8 mouse cellular contexts compared by ENCODE assay signal in genomic region chr13:63241665-63242064, GRCm38 (mm10).
DNase-seq lines count a peak whose midpoint lies in the region; ATAC-seq and TF ChIP-seq lines count a peak whose summit lies in the region.

No protein-coding gene starts in this region.

- no peak for TF ChIP-seq EP300 in lung, postnatal 0 days (IDR thresholded peaks at IDR 0.05)

- no peaks in the 10 kb centered on the region for H3K36me3 ChIP-seq in lung, postnatal 0 days (ENCODE audit: insufficient read depth, low read length)
- peaks cover 5% of the 10 kb centered on the region; the same call in 1 of the 2 replicates for H3K36me3 ChIP-seq in intestine, embryonic 15.5 days

- H3K4me1 ChIP-seq in lung, postnatal 0 days (ENCODE audit: insufficient read depth, low read depth, low read length) = peaks cover 25% of the 10 kb centered on the region; the same call in 1 of the 2 replicates
- peaks cover 28% of the 10 kb centered on the region for H3K4me1 ChIP-seq in intestine, embryonic 15.5 days (replicated peaks)
- peaks cover 17% of the 10 kb centered on the region for H3K4me1 ChIP-seq in olfactory bulb, adult 2 months (ENCODE audit: control insufficient read depth, insufficient read depth, low read length)

- peak overlapping the region; percentile 91 for H3K27ac ChIP-seq in lung, postnatal 0 days (ENCODE audit: low read length)
- peak overlapping the region; percentile 62; the same call in 1 of the 2 replicates for H3K27ac ChIP-seq in intestine, embryonic 15.5 days
- H3K27ac ChIP-seq in olfactory bulb, adult 2 months (ENCODE audit: insufficient read depth, low read depth, low read length) = peak overlapping the region; percentile 6; the same call in 1 of the 2 replicates

- peak overlapping the region; percentile 62 for H3K4me3 ChIP-seq in lung, postnatal 0 days (ENCODE audit: low read depth, low read length)
- H3K4me3 ChIP-seq in intestine, embryonic 15.5 days (replicated peaks) = peak overlapping the region; percentile 64
- peak overlapping the region; percentile 28; the same call in 1 of the 2 replicates for H3K4me3 ChIP-seq in olfactory bulb, adult 2 months (ENCODE audit: insufficient read depth, low read depth, low read length)

- 42% methylated on average over 3 of the region's 3 CpGs for WGBS in lung, postnatal 0 days
- WGBS in intestine, embryonic 15.5 days = 64% methylated on average over 3 of the region's 3 CpGs
- 88% methylated on average over 3 of the region's 3 CpGs for WGBS in olfactory bulb, adult 2 months

- DNase-seq in adrenal gland, adult 2 months = peak; percentile 28
- DNase-seq in adrenal gland, postnatal 14 days = no peak
- DNase-seq in lung, postnatal 0 days (ENCODE audit: low spot score) = no peak
- no peak for DNase-seq in lung, adult 18-20 months
- no peak for DNase-seq in testis, postnatal 10 days (ENCODE audit: low spot score)

- TF ChIP-seq CTCF in lung, postnatal 0 days (IDR thresholded peaks at IDR 0.05) = no peak
- no peak for TF ChIP-seq CTCF in olfactory bulb, adult 2 months (IDR thresholded peaks at IDR 0.05; ENCODE audit: insufficient read depth, low read depth, low read length)

- H3K27me3 ChIP-seq in lung, postnatal 0 days (replicated peaks; ENCODE audit: insufficient read depth, low read length) = no peaks in the 10 kb centered on the region
- H3K27me3 ChIP-seq in intestine, embryonic 15.5 days (replicated peaks) = no peaks in the 10 kb centered on the region

- TF ChIP-seq POLR2A in olfactory bulb, adult 2 months (IDR thresholded peaks at IDR 0.05; ENCODE audit: insufficient read depth, low read depth, low read length) = no peak

- H3K9me3 ChIP-seq in lung, postnatal 0 days (ENCODE audit: low read length) = no peaks in the 10 kb centered on the region
- H3K9me3 ChIP-seq in intestine, embryonic 15.5 days = no peaks in the 10 kb centered on the region

- peak overlapping the region; percentile 60 for H3K4me2 ChIP-seq in lung, postnatal 0 days (replicated peaks; ENCODE audit: low read depth, low read length)
- H3K4me2 ChIP-seq in intestine, embryonic 15.5 days (replicated peaks) = peak overlapping the region; percentile 83

- ATAC-seq in lung, postnatal 0 days = no peak
- ATAC-seq in intestine, embryonic 15.5 days = no peak
- no peak for ATAC-seq in activated CD4-positive, CD25-positive, alpha-beta regulatory T cell, adult 4 months

- peak overlapping the region; percentile 66 for H3K9ac ChIP-seq in lung, postnatal 0 days (replicated peaks; ENCODE audit: low read depth)
- peak overlapping the region; percentile 40 for H3K9ac ChIP-seq in intestine, embryonic 15.5 days

Comparison
In these comparisons a context has a peak if more than half of its experiments do, and no peak if none do; other contexts are left out.
1. H3K27ac ChIP-seq: peak in every context shown above with its lines; median percentile 91 in lung, postnatal 0 days; 62 in intestine, embryonic 15.5 days; 6 in olfactory bulb, adult 2 months.